Mouse (Mus musculus): ENCODE results near the gene Gm20518. TPM values are rescaled to one million over a fixed set of nuclear protein-coding genes. Genes with fewer than 3 reads are reported as not detected.
A peak's percentile ranks its signal among the peaks of the same experiment; 100 is the strongest.

Gene Gm20518
- total and polyA plus RNA-seq, 2 experiments from 2014 or later = 0.07 to 0.76 TPM

- H3K27ac ChIP-seq (ENCODE audit: low read depth, low read length) = no peak overlapping the region
- H3K27me3 ChIP-seq (ENCODE audit: insufficient read depth, low read length) = no peaks in the 10 kb centered on the region
- no peak for DNase-seq
- ATAC-seq = peak; percentile 21; the same call in 1 of the 2 replicates
- no peaks in the 10 kb centered on the region for H3K9me3 ChIP-seq (ENCODE audit: low read length)
- H3K4me3 ChIP-seq (ENCODE audit: low read depth, low read length) = no peak overlapping the region
- WGBS = 91% methylated on average over 6 of the region's 6 CpGs
- H3K9ac ChIP-seq = no peak overlapping the region
- H3K4me1 ChIP-seq (ENCODE audit: insufficient read depth) = no peaks in the 10 kb centered on the region
- TF ChIP-seq CTCF (IDR thresholded peaks at IDR 0.05; ENCODE audit: low read depth) = no peak
- no peak overlapping the region for H3K4me2 ChIP-seq (ENCODE audit: low read depth)
- H3K36me3 ChIP-seq (ENCODE audit: insufficient read depth) = peaks cover 76% of the 10 kb centered on the region
Observed at GRCm38 (mm10) chr16:17848431-17848830, 43.0 kb downstream of the Gm20518 start.

GRCm38 (mm10) chr16:17843701-17844365 is 47.6 kb downstream of the Gm20518 start:
- H3K4me3 ChIP-seq (ENCODE audit: low read depth, low read length) = no peak overlapping the region
- H3K4me2 ChIP-seq (ENCODE audit: low read depth) = no peak overlapping the region
- WGBS = 81% methylated on average over 10 of the region's 10 CpGs
- H3K27me3 ChIP-seq (ENCODE audit: insufficient read depth, low read length) = no peaks in the 10 kb centered on the region
- no peak for TF ChIP-seq CTCF (IDR thresholded peaks at IDR 0.05; ENCODE audit: low read depth)
- DNase-seq (no peak), ATAC-seq (no peak)
- H3K9me3 ChIP-seq (ENCODE audit: low read length) = no peaks in the 10 kb centered on the region
- H3K9ac ChIP-seq = no peak overlapping the region
- peaks cover 82% of the 10 kb centered on the region for H3K36me3 ChIP-seq (ENCODE audit: insufficient read depth)
- H3K27ac ChIP-seq (ENCODE audit: low read depth, low read length) = no peak overlapping the region
- no peaks in the 10 kb centered on the region for H3K4me1 ChIP-seq (ENCODE audit: insufficient read depth)

GRCm38 (mm10) chr16:17842437-17842836 is 49.0 kb downstream of the Gm20518 start:
- no peaks in the 10 kb centered on the region for H3K27me3 ChIP-seq (ENCODE audit: insufficient read depth, low read length)
- no peaks in the 10 kb centered on the region for H3K9me3 ChIP-seq (ENCODE audit: low read length)
- no peak overlapping the region for H3K9ac ChIP-seq
- TF ChIP-seq CTCF (IDR thresholded peaks at IDR 0.05; ENCODE audit: low read depth) = no peak
- no peak overlapping the region for H3K4me3 ChIP-seq (ENCODE audit: low read depth, low read length)
- ATAC-seq (no peak), DNase-seq (no peak)
- H3K36me3 ChIP-seq (ENCODE audit: insufficient read depth) = peaks cover 72% of the 10 kb centered on the region
- H3K4me1 ChIP-seq (ENCODE audit: insufficient read depth) = no peaks in the 10 kb centered on the region
- WGBS = 94% methylated on average over 7 of the region's 7 CpGs
- H3K4me2 ChIP-seq (ENCODE audit: low read depth) = no peak overlapping the region
- H3K27ac ChIP-seq (ENCODE audit: low read depth, low read length) = no peak overlapping the region

GRCm38 (mm10) chr16:17839976-17840375 is 51.5 kb downstream of the Gm20518 start:
- no peak for TF ChIP-seq CTCF (IDR thresholded peaks at IDR 0.05; ENCODE audit: low read depth)
- ATAC-seq (no peak), DNase-seq (no peak)
- H3K9ac ChIP-seq = no peak overlapping the region
- H3K9me3 ChIP-seq (ENCODE audit: low read length) = no peaks in the 10 kb centered on the region
- no peak overlapping the region for H3K4me2 ChIP-seq (ENCODE audit: low read depth)
- H3K36me3 ChIP-seq (ENCODE audit: insufficient read depth) = peaks cover 48% of the 10 kb centered on the region
- H3K4me3 ChIP-seq (ENCODE audit: low read depth, low read length) = no peak overlapping the region
- no peak overlapping the region for H3K27ac ChIP-seq (ENCODE audit: low read depth, low read length)
- H3K4me1 ChIP-seq (ENCODE audit: insufficient read depth) = no peaks in the 10 kb centered on the region
- 81% methylated on average over 4 of the region's 4 CpGs for WGBS
- H3K27me3 ChIP-seq (ENCODE audit: insufficient read depth, low read length) = peaks cover 4% of the 10 kb centered on the region; the same call in 1 of the 2 replicates

- no peak for ATAC-seq
- WGBS = 88% methylated on average over 6 of the region's 6 CpGs
- peaks cover 28% of the 10 kb centered on the region for H3K36me3 ChIP-seq (ENCODE audit: insufficient read depth)
Observed at GRCm38 (mm10) chr16:17838051-17838450, 53.4 kb downstream of the Gm20518 start, which contains the start of gene Car15. Gene Car15, minus strand, starts transcription at chr16:17838364.

GRCm38 (mm10) chr16:17835481-17835880 is 56.0 kb downstream of the Gm20518 start:
- Histone ChIP-seq H3K4me3 (ENCODE audit: low read depth, low read length) (no peak overlapping the region), H3K36me3 (ENCODE audit: insufficient read depth) (peaks cover 5% of the 10 kb centered on the region; the same call in 1 of the 2 replicates), H3K4me2 (ENCODE audit: low read depth) (no peak overlapping the region), H3K9me3 (ENCODE audit: low read length) (no peaks in the 10 kb centered on the region), H3K27ac (ENCODE audit: low read depth, low read length) (no peak overlapping the region), H3K9ac (no peak overlapping the region), H3K4me1 (ENCODE audit: insufficient read depth) (no peaks in the 10 kb centered on the region), H3K27me3 (ENCODE audit: insufficient read depth, low read length) (peaks cover 32% of the 10 kb centered on the region)
- ATAC-seq (no peak), DNase-seq (no peak)
- no peak for TF ChIP-seq CTCF (IDR thresholded peaks at IDR 0.05; ENCODE audit: low read depth)
- WGBS = 39% methylated on average over 13 of the region's 13 CpGs

More at GRCm38 (mm10) chr16:17838051-17838450, 53.4 kb downstream of the Gm20518 start, which contains the start of gene Car15:
- Histone ChIP-seq H3K27me3 (ENCODE audit: insufficient read depth, low read length) (peaks cover 12% of the 10 kb centered on the region; the same call in 1 of the 2 replicates), H3K9ac (no peak within 1 kb of the TSS), H3K4me3 (ENCODE audit: low read depth, low read length) (no peak within 1 kb of the TSS), H3K27ac (ENCODE audit: low read depth, low read length) (no peak within 1 kb of the TSS), H3K9me3 (ENCODE audit: low read length) (no peaks in the 10 kb centered on the region), H3K4me1 (ENCODE audit: insufficient read depth) (no peaks in the 10 kb centered on the region), H3K4me2 (ENCODE audit: low read depth) (no peak within 1 kb of the TSS)
- no peak for DNase-seq
- no peak for TF ChIP-seq CTCF (IDR thresholded peaks at IDR 0.05; ENCODE audit: low read depth)

GRCm38 (mm10) chr16:17834543-17834942 is 56.9 kb downstream of the Gm20518 start:
- peak overlapping the region; percentile 80 for H3K9ac ChIP-seq
- 0 out of 2 replicates have a peak, but pooled peaks have one; percentile 0 for ATAC-seq
- peak overlapping the region; percentile 87 for H3K4me2 ChIP-seq (ENCODE audit: low read depth)
- no peaks in the 10 kb centered on the region for H3K36me3 ChIP-seq (ENCODE audit: insufficient read depth)
- H3K9me3 ChIP-seq (ENCODE audit: low read length) = no peaks in the 10 kb centered on the region
- peak overlapping the region; percentile 85 for H3K27ac ChIP-seq (ENCODE audit: low read depth, low read length)
- no peak for TF ChIP-seq CTCF (IDR thresholded peaks at IDR 0.05; ENCODE audit: low read depth)
- DNase-seq = no peak
- 45% methylated on average over 7 of the region's 7 CpGs for WGBS
- peaks cover 32% of the 10 kb centered on the region for H3K27me3 ChIP-seq (ENCODE audit: insufficient read depth, low read length)
- no peaks in the 10 kb centered on the region for H3K4me1 ChIP-seq (ENCODE audit: insufficient read depth)
- H3K4me3 ChIP-seq (ENCODE audit: low read depth, low read length) = peak overlapping the region; percentile 72

All from forebrain, postnatal 0 days (tissue).